9 mouse cellular contexts compared by ENCODE assay signal in genomic region chr11:119036934-119037779, GRCm38 (mm10). TPM values are rescaled to one million over a fixed set of nuclear protein-coding genes. Genes with fewer than 3 reads are reported as not detected.
DNase-seq lines count a peak whose midpoint lies in the region; ATAC-seq lines count a peak whose summit lies in the region.
"Had no signal": no experiment of that assay in that cellular context is flagged by ENCODE, and none has a peak within 500 bp of the region (broad histone marks: within the 10 kb centered on the region; RNA-seq: fewer than 3 reads in every experiment).

No protein-coding gene starts in this region.

- H3K9me3 ChIP-seq in intestine, embryonic 16.5 days (ENCODE audit: control insufficient read depth, low read length), result no peaks in the 10 kb centered on the region
- no peaks in the 10 kb centered on the region for H3K9me3 ChIP-seq in midbrain, embryonic 15.5 days

- H3K9ac ChIP-seq in intestine, embryonic 16.5 days (ENCODE audit: low read depth, low read length), result peak overlapping the region; percentile 67
- no peak overlapping the region; the same call in 1 of the 2 replicates for H3K9ac ChIP-seq in midbrain, embryonic 15.5 days

- H3K4me2 ChIP-seq in intestine, embryonic 16.5 days (ENCODE audit: low read depth, low read length), result peak overlapping the region; percentile 97
- peak overlapping the region; percentile 56 for H3K4me2 ChIP-seq in midbrain, embryonic 15.5 days

- peak; percentile 57 for DNase-seq in adrenal gland, postnatal 10 days
- no peak for DNase-seq in adrenal gland, adult 18-20 months (ENCODE audit: low spot score in 2 of 2)
- peak; percentile 36 for DNase-seq in thymus, postnatal 4 days
- DNase-seq in thymus, postnatal 0 days (ENCODE audit: low spot score), result no peak
- DNase-seq in testis, postnatal 14 days (ENCODE audit: low spot score), result no peak

- no peak overlapping the region for H3K27ac ChIP-seq in intestine, embryonic 16.5 days (ENCODE audit: low read length)
- H3K27ac ChIP-seq in midbrain, embryonic 15.5 days, result no peak overlapping the region

- peaks cover 6% of the 10 kb centered on the region for H3K36me3 ChIP-seq in intestine, embryonic 16.5 days (ENCODE audit: control insufficient read depth, insufficient read depth, low read length)
- H3K36me3 ChIP-seq in midbrain, embryonic 15.5 days (replicated peaks), result peaks cover 5% of the 10 kb centered on the region

- no peak for ATAC-seq in intestine, embryonic 16.5 days
- ATAC-seq in midbrain, embryonic 15.5 days (replicated peaks), result no peak
- ATAC-seq in monocyte, adult 5-6 weeks (replicated peaks; ENCODE audit: insufficient number of reproducible peaks, low FRiP score, low TSS enrichment, poor library complexity, severe bottlenecking), result no peak

- 6% methylated on average over 57 of the region's 57 CpGs for WGBS in intestine, embryonic 16.5 days
- 9% methylated on average over 57 of the region's 57 CpGs for WGBS in midbrain, embryonic 15.5 days

- peaks cover 36% of the 10 kb centered on the region for H3K27me3 ChIP-seq in intestine, embryonic 16.5 days (replicated peaks; ENCODE audit: control insufficient read depth, insufficient read depth, low read length)
- H3K27me3 ChIP-seq in midbrain, embryonic 15.5 days (replicated peaks), result peaks cover 55% of the 10 kb centered on the region

- peaks cover 45% of the 10 kb centered on the region for H3K4me1 ChIP-seq in intestine, embryonic 16.5 days (ENCODE audit: control insufficient read depth, insufficient read depth, low read length)
- H3K4me1 ChIP-seq in midbrain, embryonic 15.5 days, result peaks cover 69% of the 10 kb centered on the region

- peak overlapping the region; percentile 57 for H3K4me3 ChIP-seq in intestine, embryonic 16.5 days (ENCODE audit: low read length)
- peak overlapping the region; percentile 36 for H3K4me3 ChIP-seq in midbrain, embryonic 15.5 days

RNA-seq across cellular contexts. Expression of gene Cbx8, which starts 3.6 kb away (rescaled TPM):
- total RNA-seq in adrenal gland, postnatal 10 days (2021), result 10 to 100 TPM in 1 of 2 experiments, 1 to 10 TPM in 1; 8.8 to 12.3 TPM
- 10 to 100 TPM; 12.2 to 16.7 TPM for total RNA-seq in adrenal gland, adult 18-20 months (2021)
- 10.7 and 12.3 TPM in 2 replicates for polyA plus RNA-seq in thymus, postnatal 0 days (2015; fragmentation: Nextera tagmentation; extraction: Ambion mirVana)
- 8.1 and 8.5 TPM in 2 replicates for polyA plus RNA-seq in intestine, embryonic 16.5 days (2015; fragmentation: Nextera tagmentation; extraction: Ambion mirVana)
- polyA plus RNA-seq in midbrain, embryonic 15.5 days (2015; fragmentation: Nextera tagmentation; extraction: Ambion mirVana), result 9.6 and 9.7 TPM in 2 replicates
- 2.7 to 7.3 TPM (median 4.7 TPM) in 3 replicates for total RNA-seq in monocyte, adult 5-6 weeks (2017)

RNA-seq across cellular contexts. Expression of gene Cbx2, which starts 14.4 kb away (rescaled TPM):
- total RNA-seq in adrenal gland, postnatal 10 days (2021), result 1 to 10 TPM; 6.7 to 7.9 TPM
- total RNA-seq in adrenal gland, adult 18-20 months (2021), result 1 to 10 TPM; 3.1 to 6.6 TPM
- polyA plus RNA-seq in thymus, postnatal 0 days (2015; fragmentation: Nextera tagmentation; extraction: Ambion mirVana), result 19.5 and 22.3 TPM in 2 replicates
- polyA plus RNA-seq in intestine, embryonic 16.5 days (2015; fragmentation: Nextera tagmentation; extraction: Ambion mirVana), result 17.8 and 18.1 TPM in 2 replicates
- 17.6 and 19.6 TPM in 2 replicates for polyA plus RNA-seq in midbrain, embryonic 15.5 days (2015; fragmentation: Nextera tagmentation; extraction: Ambion mirVana)
- total RNA-seq in monocyte, adult 5-6 weeks (2017), result 0.75 to 2.7 TPM (median 2.2 TPM) in 3 replicates

RNA-seq across cellular contexts. Expression of gene Cbx4, which starts 48.9 kb away (rescaled TPM):
- total RNA-seq in adrenal gland, postnatal 10 days (2021), result 100 to 1,000 TPM in 1 of 2 experiments, 10 to 100 TPM in 1; 52.0 to 133 TPM
- 100 to 1,000 TPM; 115 to 163 TPM for total RNA-seq in adrenal gland, adult 18-20 months (2021)
- polyA plus RNA-seq in thymus, postnatal 0 days (2015; fragmentation: Nextera tagmentation; extraction: Ambion mirVana), result 25.1 and 26.8 TPM in 2 replicates
- 9.3 and 10.0 TPM in 2 replicates for polyA plus RNA-seq in intestine, embryonic 16.5 days (2015; fragmentation: Nextera tagmentation; extraction: Ambion mirVana)
- 23.7 and 24.7 TPM in 2 replicates for polyA plus RNA-seq in midbrain, embryonic 15.5 days (2015; fragmentation: Nextera tagmentation; extraction: Ambion mirVana)
- total RNA-seq in monocyte, adult 5-6 weeks (2017), result 35.2 to 45.8 TPM (median 42.2 TPM) in 3 replicates

RNA-seq across cellular contexts. Expression of gene Enpp7, which starts 49.2 kb away (rescaled TPM):
- total RNA-seq in adrenal gland, postnatal 10 days (2021), result not detected
- not detected for total RNA-seq in adrenal gland, adult 18-20 months (2021)
- polyA plus RNA-seq in thymus, postnatal 0 days (2015; fragmentation: Nextera tagmentation; extraction: Ambion mirVana), result not detected in 2 replicates
- 0.57 and 1.7 TPM in 2 replicates for polyA plus RNA-seq in intestine, embryonic 16.5 days (2015; fragmentation: Nextera tagmentation; extraction: Ambion mirVana)
- not detected in 2 replicates for polyA plus RNA-seq in midbrain, embryonic 15.5 days (2015; fragmentation: Nextera tagmentation; extraction: Ambion mirVana)
- total RNA-seq in monocyte, adult 5-6 weeks (2017), result not detected in 3 replicates
- polyA plus RNA-seq: spleen, adult 2 months had no signal

Comparison
In these comparisons a context has a peak if more than half of its experiments do, and no peak if none do; other contexts are left out.
1. DNase-seq: peak in adrenal gland, postnatal 10 days (single experiment) and thymus, postnatal 4 days (single experiment); none in adrenal gland, adult 18-20 months (0 of 2), thymus, postnatal 0 days (single experiment) and testis, postnatal 14 days (single experiment).